Mouse (Mus musculus): ENCODE measurements at regions not wholly inside any gene's neighbourhood (a gene's known extent, or its start where the extent isn't known, plus 50 kb on each side); places are given as distances from the start of the nearest gene placed in this dataset.

DNA sequence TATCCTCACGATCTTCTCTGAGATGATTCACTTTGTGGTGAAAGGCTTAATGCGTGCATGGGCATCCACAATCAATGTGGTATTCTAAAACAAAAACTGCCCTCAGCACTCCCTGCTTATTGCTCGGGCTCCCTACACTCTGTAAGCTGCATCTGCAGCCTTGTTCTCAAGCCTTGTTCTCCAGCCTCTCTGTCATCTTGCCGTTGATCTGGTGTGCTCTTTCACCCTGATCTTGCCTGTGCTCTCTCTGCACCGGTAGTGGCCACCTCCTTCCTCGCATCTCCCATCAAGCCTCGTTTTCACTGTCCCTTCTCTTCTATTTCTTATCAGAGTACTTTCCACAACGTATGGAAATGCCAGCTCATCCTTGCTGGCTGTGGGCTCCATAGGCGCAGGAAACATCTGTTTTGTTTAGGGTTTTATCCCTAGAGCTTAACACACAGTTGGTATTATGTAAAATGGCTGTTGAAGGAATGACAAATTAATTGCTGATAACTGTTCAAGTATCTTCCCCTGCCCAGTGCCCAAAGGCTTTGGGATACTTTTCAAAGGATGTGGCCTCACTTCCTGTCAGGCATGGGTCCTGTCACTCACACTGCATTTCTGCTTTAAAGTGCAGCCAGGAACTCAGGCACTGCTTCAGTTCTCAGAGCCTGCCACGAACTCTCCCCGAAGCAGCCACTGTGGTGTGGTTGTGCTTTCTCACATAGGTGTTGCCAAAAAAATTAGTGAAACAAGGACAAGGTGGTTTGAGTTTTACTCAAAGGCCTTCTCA lies 158.9 kb upstream of the Gm12728 start:
- H3K27ac ChIP-seq = no peak overlapping the region
- H3K4me3 ChIP-seq = no peak overlapping the region
- DNase-seq (ENCODE audit: low spot score in 2 of 2) = no peak
- no peak for TF ChIP-seq CTCF (conservative IDR thresholded peaks at IDR 0.05)

DNA sequence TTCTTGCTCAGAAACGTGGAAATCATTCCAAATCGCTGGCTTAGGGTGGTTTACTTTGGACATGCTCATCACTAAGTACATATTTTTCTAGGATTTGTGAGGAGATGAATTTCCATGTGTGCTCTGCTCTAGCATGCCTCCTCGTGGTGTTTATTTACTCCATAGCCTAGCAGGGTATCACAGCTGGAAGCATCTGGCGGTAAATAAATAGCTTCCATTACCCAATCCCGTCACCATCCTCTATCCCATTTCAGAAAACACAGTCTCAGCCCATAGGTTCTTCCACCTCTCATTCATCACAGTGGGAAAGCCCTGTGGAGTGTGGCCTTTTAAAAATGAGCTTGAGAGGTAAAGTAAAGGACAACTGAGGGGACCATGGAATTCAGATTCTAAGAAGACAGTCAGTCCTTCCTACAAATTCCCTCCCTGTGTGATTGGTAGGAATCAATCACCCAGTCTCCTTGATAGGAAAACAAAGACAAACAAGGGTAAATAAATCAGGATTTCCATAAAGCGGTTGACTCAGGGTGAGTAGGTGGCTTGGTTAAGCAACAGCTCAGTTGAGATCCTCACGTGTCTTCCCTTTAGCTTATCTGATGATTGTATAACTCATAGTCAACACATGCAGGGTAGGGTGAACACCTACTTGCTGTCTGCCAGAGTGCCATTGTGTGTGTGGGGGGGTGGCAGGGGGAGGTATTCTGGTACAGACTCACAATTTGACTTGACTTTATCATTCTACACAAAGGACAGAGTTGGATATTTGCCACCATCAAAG lies 156.9 kb upstream of the Gm12728 start:
- TF ChIP-seq CTCF (conservative IDR thresholded peaks at IDR 0.05) = no peak
- no peak overlapping the region for H3K27ac ChIP-seq
- no peak for DNase-seq (ENCODE audit: low spot score in 2 of 2)
- no peak overlapping the region for H3K4me3 ChIP-seq

DNA sequence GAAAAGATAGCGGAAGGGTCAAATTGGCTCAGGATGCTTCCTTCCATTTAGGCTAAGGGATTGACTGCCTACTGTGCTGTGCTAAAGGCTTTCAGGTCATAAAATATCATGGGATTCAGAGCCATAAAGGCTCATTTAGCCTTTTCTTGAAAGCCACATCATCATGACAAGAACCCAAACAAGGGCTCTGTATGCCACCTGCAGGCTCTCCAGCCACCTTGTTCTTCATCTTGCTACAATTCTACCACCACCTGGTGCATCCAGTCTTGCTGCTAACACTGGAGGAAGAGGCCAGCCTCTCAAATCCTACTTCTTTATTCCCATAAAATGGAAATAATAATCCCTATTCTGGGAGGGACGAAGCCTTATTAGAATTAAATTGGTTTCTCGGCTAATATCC lies 155.9 kb upstream of the Gm12728 start:
- no peak for DNase-seq (ENCODE audit: low spot score in 2 of 2)
- TF ChIP-seq CTCF (conservative IDR thresholded peaks at IDR 0.05) = 0 out of 2 replicates have a peak, but pooled peaks have one; percentile 9

DNA sequence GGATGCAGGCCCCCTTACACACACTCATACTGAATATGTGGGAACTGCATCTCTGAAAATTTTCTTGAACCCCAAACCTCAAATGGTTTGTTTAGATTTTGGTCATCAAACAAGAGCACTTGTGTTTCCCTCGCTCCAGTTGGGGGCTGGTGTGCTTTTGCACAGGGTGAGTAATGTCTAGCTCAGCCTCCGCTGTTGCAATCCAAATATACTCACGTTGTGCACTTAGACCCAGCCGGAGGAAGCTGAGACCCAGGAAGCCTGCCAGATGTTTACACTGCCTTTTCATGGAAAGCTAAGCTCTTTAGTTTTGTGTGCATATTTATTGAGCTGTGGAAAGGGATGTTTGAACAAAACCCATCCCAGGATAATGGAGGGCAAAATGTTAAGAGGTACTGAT lies 148.9 kb upstream of the Gm12728 start:
- no peak for TF ChIP-seq CTCF (conservative IDR thresholded peaks at IDR 0.05)
- Histone ChIP-seq H3K27ac (no peak overlapping the region), H3K4me3 (no peak overlapping the region)
- DNase-seq (ENCODE audit: low spot score in 2 of 2) = no peak

More for the DNA sequence above, 155.9 kb upstream of the Gm12728 start:
- Histone ChIP-seq H3K27ac (no peak overlapping the region), H3K4me3 (no peak overlapping the region)

DNA sequence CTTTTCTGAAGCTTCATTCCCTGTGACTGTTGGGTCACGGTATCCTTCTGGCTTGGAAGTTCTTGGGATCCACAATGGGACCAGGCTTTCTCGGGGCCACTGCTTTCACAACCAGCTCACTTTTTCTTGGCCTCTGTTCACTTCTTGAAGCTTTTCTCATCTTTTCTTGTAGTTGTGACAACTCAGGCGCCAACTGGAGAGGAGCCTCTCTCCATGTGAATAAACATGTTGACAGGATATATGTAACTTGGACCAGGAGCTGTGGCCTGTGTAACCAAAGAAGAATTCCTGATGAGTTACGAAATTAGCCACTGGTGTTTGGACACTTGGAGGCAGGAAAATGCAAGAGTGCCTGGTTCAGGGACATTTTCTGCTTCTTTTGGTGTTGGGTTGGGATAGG lies 148.1 kb upstream of the Gm12728 start:
- no peak for TF ChIP-seq CTCF (conservative IDR thresholded peaks at IDR 0.05)
- Histone ChIP-seq H3K4me3 (no peak overlapping the region), H3K27ac (no peak overlapping the region)
- DNase-seq (ENCODE audit: low spot score in 2 of 2) = no peak

DNA sequence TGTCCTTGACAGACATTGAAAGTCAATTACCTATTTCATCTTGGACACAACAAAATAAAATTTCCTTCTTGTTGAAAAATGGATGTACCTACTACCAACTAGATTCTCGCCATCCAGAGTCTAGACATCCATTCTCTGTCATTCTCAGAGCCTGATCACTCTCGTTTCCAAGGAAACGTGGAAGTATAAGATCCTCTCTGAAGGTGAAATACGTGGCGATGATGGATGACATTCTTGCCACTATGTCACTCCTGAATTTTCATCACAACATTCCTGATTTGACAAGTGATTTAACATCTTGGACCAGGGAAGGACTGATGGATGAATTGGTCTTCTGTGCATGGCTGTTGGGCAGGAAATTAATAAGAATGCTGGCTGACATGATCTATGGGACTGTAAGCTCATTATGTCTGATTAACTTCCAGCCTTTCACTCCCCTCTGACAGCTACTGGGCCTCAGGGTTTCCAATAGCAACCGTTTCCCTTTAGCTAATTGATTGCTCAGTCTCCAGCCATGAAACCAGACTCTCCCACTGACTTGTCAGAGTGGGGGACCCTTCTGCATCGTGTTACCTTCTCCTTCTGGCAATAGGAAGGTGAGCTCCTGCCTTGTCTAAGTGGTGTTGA lies 140.7 kb upstream of the Gm12728 start:
- Histone ChIP-seq H3K27ac (no peak overlapping the region), H3K4me3 (no peak overlapping the region)
- TF ChIP-seq CTCF (conservative IDR thresholded peaks at IDR 0.05) = no peak
- no peak for DNase-seq (ENCODE audit: low spot score in 2 of 2)

DNA sequence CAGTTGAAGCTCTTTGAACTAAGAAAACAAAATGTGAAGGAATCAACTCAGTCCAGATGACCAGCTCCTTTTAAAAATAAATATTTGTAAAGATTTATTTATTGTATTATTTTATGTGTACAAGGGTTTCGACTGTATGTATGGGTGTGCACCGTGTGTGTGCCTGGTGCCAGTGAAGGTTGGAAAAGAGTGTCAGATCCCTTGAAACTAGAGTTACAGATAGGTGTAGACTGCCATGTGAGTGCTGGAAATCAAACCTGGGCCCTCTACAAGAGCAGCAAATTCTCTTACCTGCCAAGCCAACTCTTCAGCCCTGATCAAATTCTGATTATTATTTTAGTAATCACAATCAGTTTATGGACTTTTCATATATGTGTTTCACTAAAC lies 140.2 kb upstream of the Gm12728 start:
- no peak for DNase-seq (ENCODE audit: low spot score in 2 of 2)
- Histone ChIP-seq H3K4me3 (no peak overlapping the region), H3K27ac (no peak overlapping the region)
- TF ChIP-seq CTCF (conservative IDR thresholded peaks at IDR 0.05) = no peak

DNA sequence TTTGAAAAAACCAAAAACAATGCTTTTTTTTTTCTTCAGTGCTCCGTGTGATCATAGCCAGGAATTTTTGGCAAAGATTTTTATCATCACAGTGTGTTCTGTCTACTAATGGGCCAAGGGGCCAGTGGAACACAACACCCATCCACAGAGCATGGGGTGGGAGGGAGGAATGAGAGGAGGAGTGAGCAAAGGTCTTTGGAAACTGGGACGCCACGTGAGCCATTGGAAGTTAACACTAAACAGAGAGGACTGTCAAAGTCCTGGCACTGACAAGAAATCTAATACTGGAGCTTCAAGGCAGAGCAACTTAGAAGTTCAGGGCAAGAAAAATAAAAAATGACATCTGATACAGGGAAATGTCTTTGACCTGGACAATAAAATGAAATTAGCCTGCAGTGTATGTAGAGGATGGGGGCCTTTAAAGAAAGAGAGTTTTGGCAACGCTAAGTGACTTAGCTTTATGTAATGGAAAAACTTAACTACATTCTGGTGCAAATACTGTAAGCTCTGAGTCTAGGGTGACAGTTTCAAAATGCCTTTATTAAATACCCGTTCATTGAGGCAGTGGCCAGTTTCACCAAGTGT lies 133.5 kb upstream of the Gm12728 start:
- TF ChIP-seq CTCF (conservative IDR thresholded peaks at IDR 0.05) = no peak
- H3K27ac ChIP-seq = no peak overlapping the region
- no peak overlapping the region for H3K4me3 ChIP-seq
- DNase-seq (ENCODE audit: low spot score in 2 of 2) = no peak

DNA sequence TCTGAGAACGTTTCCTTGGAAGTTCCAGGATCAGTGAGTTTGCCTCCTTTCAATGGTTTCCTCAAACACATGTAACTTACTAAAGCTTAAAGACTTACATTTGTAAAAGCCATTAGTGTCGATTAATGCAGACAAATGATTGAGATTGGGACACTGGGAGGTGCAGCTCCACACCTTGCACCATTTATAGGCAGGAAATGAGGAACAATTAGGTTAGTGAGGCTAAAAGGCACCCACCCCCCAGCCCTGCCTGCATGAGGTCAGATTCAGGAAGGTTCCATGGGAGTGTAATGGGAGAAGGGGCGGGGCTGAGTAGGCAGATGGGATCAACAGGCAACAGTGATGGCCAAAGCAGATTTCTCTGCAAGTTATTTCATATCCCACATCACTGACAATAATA lies 131.1 kb upstream of the Gm12728 start:
- no peak overlapping the region for H3K4me3 ChIP-seq
- no peak overlapping the region for H3K27ac ChIP-seq
- DNase-seq (ENCODE audit: low spot score in 2 of 2) = no peak
- no peak for TF ChIP-seq CTCF (conservative IDR thresholded peaks at IDR 0.05)

DNA sequence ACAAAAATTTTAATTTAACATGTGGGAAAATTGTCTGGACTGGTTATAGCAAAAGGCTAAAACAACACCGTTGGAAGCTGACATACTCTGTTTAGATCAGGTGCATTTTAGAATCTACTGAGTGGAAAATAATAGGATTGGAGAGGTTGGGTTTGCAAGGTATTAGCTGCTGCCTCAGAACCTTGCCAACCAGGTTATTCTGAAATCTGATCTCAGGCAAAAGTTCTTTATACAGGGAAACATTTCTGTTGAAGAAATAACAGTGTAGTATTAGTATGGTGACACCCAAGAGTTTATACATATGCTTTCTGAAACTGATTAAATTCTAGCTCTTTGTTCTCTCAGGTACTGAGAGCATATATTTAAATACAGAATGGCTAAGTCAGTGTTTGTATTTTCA lies 113.0 kb upstream of the Gm12728 start:
- no peak for TF ChIP-seq CTCF (conservative IDR thresholded peaks at IDR 0.05)
- H3K4me3 ChIP-seq = no peak overlapping the region
- no peak overlapping the region for H3K27ac ChIP-seq
- DNase-seq (ENCODE audit: low spot score in 2 of 2) = no peak

DNA sequence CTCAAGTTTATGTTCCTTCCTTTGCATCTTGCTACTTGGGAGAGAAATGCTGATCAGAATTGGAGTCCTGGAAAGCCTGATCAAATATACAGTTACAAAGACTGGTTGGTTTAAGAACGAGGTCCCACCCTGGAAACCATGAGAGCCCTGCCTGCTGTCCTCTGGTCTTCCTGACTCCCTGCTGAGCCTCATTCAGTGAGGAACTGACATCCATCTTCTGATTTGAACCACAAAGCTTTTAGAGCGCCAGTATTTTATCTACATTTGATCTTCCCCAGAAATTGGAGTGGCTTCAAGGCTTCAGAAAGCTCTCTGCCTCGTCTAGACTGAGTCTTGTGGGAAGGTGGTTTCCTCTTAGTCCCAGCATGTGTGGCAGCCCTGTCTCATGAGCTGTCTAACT lies 99.0 kb upstream of the Gm12728 start:
- Histone ChIP-seq H3K27ac (no peak overlapping the region), H3K4me3 (no peak overlapping the region)
- no peak for DNase-seq (ENCODE audit: low spot score in 2 of 2)
- TF ChIP-seq CTCF (conservative IDR thresholded peaks at IDR 0.05) = no peak

DNA sequence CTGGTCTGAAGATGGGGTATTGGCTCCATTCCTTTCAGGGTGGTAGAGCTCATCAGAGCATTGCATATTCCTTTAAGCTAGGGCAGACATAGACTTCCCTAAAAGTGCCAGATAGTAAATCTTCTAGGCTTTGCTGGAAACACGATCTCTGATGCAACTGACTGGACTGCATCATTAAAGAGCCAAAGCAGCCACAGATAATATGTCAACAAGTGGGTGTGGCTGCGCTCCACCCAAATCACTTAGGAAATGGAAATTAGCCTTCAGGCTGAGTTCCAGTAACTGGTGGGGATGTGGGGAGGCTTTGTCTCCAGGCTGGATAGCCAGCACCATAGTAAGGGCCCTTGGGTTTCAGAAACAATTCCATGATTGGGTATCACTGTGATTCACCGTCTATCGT lies 97.3 kb upstream of the Gm12728 start:
- DNase-seq (ENCODE audit: low spot score in 2 of 2) = no peak
- Histone ChIP-seq H3K27ac (no peak overlapping the region), H3K4me3 (no peak overlapping the region)
- TF ChIP-seq CTCF (conservative IDR thresholded peaks at IDR 0.05) = no peak

DNA sequence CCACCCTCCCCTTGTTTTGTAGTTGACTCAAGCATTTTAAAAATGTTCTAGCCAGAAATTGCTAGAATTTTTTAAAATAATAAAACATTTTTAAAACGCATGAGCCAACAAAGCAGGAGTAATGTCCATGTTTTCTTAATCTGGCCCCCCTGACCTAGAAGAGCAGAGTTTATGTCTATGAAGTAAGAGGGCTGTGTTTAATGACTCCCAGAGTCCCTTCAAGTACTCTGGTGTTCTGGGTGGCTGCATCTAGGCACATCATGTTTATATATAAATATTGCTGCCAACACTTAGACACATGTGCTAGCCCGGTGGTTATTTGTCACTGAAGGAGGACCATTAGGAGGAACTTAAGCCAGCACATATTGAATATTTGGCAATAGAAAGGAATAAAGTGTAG lies 93.8 kb upstream of the Gm12728 start:
- Histone ChIP-seq H3K27ac (no peak overlapping the region), H3K4me3 (no peak overlapping the region)
- no peak for DNase-seq (ENCODE audit: low spot score in 2 of 2)
- no peak for TF ChIP-seq CTCF (conservative IDR thresholded peaks at IDR 0.05)

Data from layer of hippocampus, adult 2 months (tissue).